Mouse (Mus musculus) limb, embryonic 10.5 days (tissue): ENCODE data around the gene St8sia2. TPM values are rescaled to one million over a fixed set of nuclear protein-coding genes. Genes with fewer than 3 reads are reported as not detected.

Source experiments
- DNase-seq: peaks from one replicate; pipeline ENCODE4 v3.0.0-alpha.2; 2017; ENCODE audit warnings: low spot score
- H3K27ac ChIP-seq: fragments of 300-500 bp; sonication (generic); 2 replicates; pipeline ENCODE4 v1.5.1; 2016; ENCODE audit warnings: mild to moderate bottlenecking
- H3K27me3 ChIP-seq: fragments of 300-500 bp; sonication (generic); 2 replicates; pipeline ENCODE4 v1.6.1; 2016; ENCODE audit warnings: low read depth, mild to moderate bottlenecking; ENCODE audit not compliant: poor library complexity, severe bottlenecking
- H3K36me3 ChIP-seq: fragments of 300-500 bp; sonication (generic); 2 replicates; pipeline ENCODE4 v1.6.1; 2016; ENCODE audit warnings: mild to moderate bottlenecking, moderate library complexity
- H3K4me1 ChIP-seq: fragments of 300-500 bp; sonication (generic); 2 replicates; pipeline ENCODE4 v1.6.1; 2016
- H3K4me3 ChIP-seq: fragments of 300-500 bp; sonication (generic); 2 replicates; pipeline ENCODE4 v1.5.1; 2016; ENCODE audit warnings: mild to moderate bottlenecking, moderate library complexity
- H3K9me3 ChIP-seq: fragments of 300-500 bp; sonication (generic); replicated peaks from 2 replicates; pipeline ENCODE4 v1.6.1; 2016; ENCODE audit warnings: mild to moderate bottlenecking
- WGBS: fragments of 180-500 bp; shearing (Covaris S2); methylation state at CpG from one replicate; pipeline ENCODE4 v1.1.7; 2016; 5-methylcytosine and 5-hydroxymethylcytosine counted together
- polyA plus RNA-seq: library from polyadenylated mRNA; unstranded; fragments of >200 nt; fragmentation: Nextera tagmentation; extraction: Ambion mirVana; gene quantifications from 2 replicates; pipeline ENCODE4 v1.2.1, GENCODE M21; 2016

The St8sia2 gene
- polyA plus RNA-seq, 1 experiment from 2014 or later, result 13.3 TPM

GRCm38 (mm10) chr7:73941640-73942039 lies 71.8 kb downstream of the St8sia2 start:
- no peak for DNase-seq
- Histone ChIP-seq H3K36me3 (peaks cover 44% of the 10 kb centered on the region), H3K9me3 (no peaks in the 10 kb centered on the region), H3K4me1 (no peaks in the 10 kb centered on the region), H3K4me3 (no peak overlapping the region), H3K27me3 (no peaks in the 10 kb centered on the region), H3K27ac (no peak overlapping the region)
- 87% methylated on average over 4 of the region's 4 CpGs for WGBS

- Histone ChIP-seq H3K4me1 (no peaks in the 10 kb centered on the region), H3K36me3 (peaks cover 32% of the 10 kb centered on the region), H3K27ac (no peak overlapping the region), H3K4me3 (no peak overlapping the region), H3K27me3 (no peaks in the 10 kb centered on the region), H3K9me3 (no peaks in the 10 kb centered on the region)
- no peak for DNase-seq
- WGBS, result 93% methylated on average over 8 of the region's 8 CpGs
These were observed 74.3 kb downstream of the St8sia2 start for GRCm38 (mm10) chr7:73939236-73939635.

GRCm38 (mm10) chr7:73938046-73938810 lies 75.3 kb downstream of the St8sia2 start:
- no peaks in the 10 kb centered on the region for H3K27me3 ChIP-seq
- H3K27ac ChIP-seq, result no peak overlapping the region
- H3K4me3 ChIP-seq, result no peak overlapping the region
- H3K36me3 ChIP-seq, result peaks cover 23% of the 10 kb centered on the region
- no peaks in the 10 kb centered on the region for H3K4me1 ChIP-seq
- WGBS, result 71% methylated on average over 7 of the region's 7 CpGs
- DNase-seq, result no peak
- H3K9me3 ChIP-seq, result no peaks in the 10 kb centered on the region

- peaks cover 6% of the 10 kb centered on the region; the same call in 1 of the 2 replicates for H3K36me3 ChIP-seq
These were observed 77.4 kb downstream of the St8sia2 start for GRCm38 (mm10) chr7:73936119-73936518.

GRCm38 (mm10) chr7:73935703-73936102 lies 77.8 kb downstream of the St8sia2 start:
- Histone ChIP-seq H3K27me3 (no peaks in the 10 kb centered on the region), H3K27ac (no peak overlapping the region), H3K36me3 (peaks cover 5% of the 10 kb centered on the region; the same call in 1 of the 2 replicates), H3K9me3 (no peaks in the 10 kb centered on the region), H3K4me1 (no peaks in the 10 kb centered on the region), H3K4me3 (no peak overlapping the region)
- WGBS, result 69% methylated on average over 2 of the region's 2 CpGs
- DNase-seq, result no peak

More at GRCm38 (mm10) chr7:73936119-73936518, 77.4 kb downstream of the St8sia2 start:
- no peaks in the 10 kb centered on the region for H3K9me3 ChIP-seq
- no peak for DNase-seq
- no peaks in the 10 kb centered on the region for H3K4me1 ChIP-seq
- no peaks in the 10 kb centered on the region for H3K27me3 ChIP-seq
- no peak overlapping the region for H3K4me3 ChIP-seq
- H3K27ac ChIP-seq, result no peak overlapping the region
- 82% methylated on average over 3 of the region's 3 CpGs for WGBS

GRCm38 (mm10) chr7:73933036-73933435 lies 80.5 kb downstream of the St8sia2 start:
- no peak for DNase-seq
- no peaks in the 10 kb centered on the region for H3K9me3 ChIP-seq
- H3K4me1 ChIP-seq, result no peaks in the 10 kb centered on the region
- no peaks in the 10 kb centered on the region for H3K27me3 ChIP-seq
- no peak overlapping the region for H3K27ac ChIP-seq
- 78% methylated on average over 3 of the region's 3 CpGs for WGBS
- no peak overlapping the region for H3K4me3 ChIP-seq
- H3K36me3 ChIP-seq, result no peaks in the 10 kb centered on the region

- DNase-seq, result no peak
- Histone ChIP-seq H3K36me3 (no peaks in the 10 kb centered on the region), H3K9me3 (no peaks in the 10 kb centered on the region), H3K4me1 (no peaks in the 10 kb centered on the region), H3K27ac (no peak overlapping the region), H3K4me3 (no peak overlapping the region), H3K27me3 (no peaks in the 10 kb centered on the region)
- 83% methylated on average over 16 of the region's 16 CpGs for WGBS
These were observed 92.5 kb downstream of the St8sia2 start for GRCm38 (mm10) chr7:73920921-73921485.

- H3K9me3 ChIP-seq, result no peaks in the 10 kb centered on the region
- no peak for DNase-seq
- WGBS, result 88% methylated on average over 9 of the region's 9 CpGs
- no peaks in the 10 kb centered on the region for H3K4me1 ChIP-seq
- no peak overlapping the region for H3K27ac ChIP-seq
- no peak overlapping the region for H3K4me3 ChIP-seq
- no peaks in the 10 kb centered on the region for H3K27me3 ChIP-seq
- H3K36me3 ChIP-seq, result no peaks in the 10 kb centered on the region
These were observed 95.7 kb downstream of the St8sia2 start for GRCm38 (mm10) chr7:73917633-73918311.

GRCm38 (mm10) chr7:73911899-73912298 lies 101.6 kb downstream of the St8sia2 start:
- Histone ChIP-seq H3K27ac (no peak overlapping the region), H3K4me3 (no peak overlapping the region), H3K4me1 (peaks cover 17% of the 10 kb centered on the region), H3K27me3 (no peaks in the 10 kb centered on the region), H3K36me3 (no peaks in the 10 kb centered on the region), H3K9me3 (no peaks in the 10 kb centered on the region)
- DNase-seq, result no peak
- WGBS, result 44% methylated on average over 4 of the region's 4 CpGs

- 97% methylated on average over 4 of the region's 4 CpGs for WGBS
- Histone ChIP-seq H3K27me3 (no peaks in the 10 kb centered on the region), H3K4me3 (no peak overlapping the region), H3K4me1 (peaks cover 17% of the 10 kb centered on the region), H3K27ac (no peak overlapping the region), H3K9me3 (no peaks in the 10 kb centered on the region), H3K36me3 (no peaks in the 10 kb centered on the region)
- no peak for DNase-seq
These were observed 102.6 kb downstream of the St8sia2 start for GRCm38 (mm10) chr7:73910843-73911242.

GRCm38 (mm10) chr7:73909432-73910205 lies 103.9 kb downstream of the St8sia2 start:
- no peak overlapping the region for H3K27ac ChIP-seq
- WGBS, result 81% methylated on average over 5 of the region's 5 CpGs
- H3K4me3 ChIP-seq, result no peak overlapping the region
- no peaks in the 10 kb centered on the region for H3K27me3 ChIP-seq
- no peak for DNase-seq
- H3K4me1 ChIP-seq, result peaks cover 17% of the 10 kb centered on the region
- H3K36me3 ChIP-seq, result no peaks in the 10 kb centered on the region
- no peaks in the 10 kb centered on the region for H3K9me3 ChIP-seq

GRCm38 (mm10) chr7:73894506-73894905 lies 119.0 kb downstream of the St8sia2 start:
- no peaks in the 10 kb centered on the region for H3K36me3 ChIP-seq
- no peak overlapping the region for H3K4me3 ChIP-seq
- H3K27me3 ChIP-seq, result no peaks in the 10 kb centered on the region
- no peak overlapping the region for H3K27ac ChIP-seq
- H3K4me1 ChIP-seq, result no peaks in the 10 kb centered on the region
- no peak for DNase-seq
- 85% methylated on average over 6 of the region's 6 CpGs for WGBS
- H3K9me3 ChIP-seq, result no peaks in the 10 kb centered on the region
